Mouse (Mus musculus): ENCODE results near the gene Cd38. TPM values are rescaled to one million over a fixed set of nuclear protein-coding genes. Genes with fewer than 3 reads are reported as not detected.

The Cd38 gene
- total and polyA plus RNA-seq, 2 experiments from 2014 or later = 12.9 to 17.2 TPM

DNA sequence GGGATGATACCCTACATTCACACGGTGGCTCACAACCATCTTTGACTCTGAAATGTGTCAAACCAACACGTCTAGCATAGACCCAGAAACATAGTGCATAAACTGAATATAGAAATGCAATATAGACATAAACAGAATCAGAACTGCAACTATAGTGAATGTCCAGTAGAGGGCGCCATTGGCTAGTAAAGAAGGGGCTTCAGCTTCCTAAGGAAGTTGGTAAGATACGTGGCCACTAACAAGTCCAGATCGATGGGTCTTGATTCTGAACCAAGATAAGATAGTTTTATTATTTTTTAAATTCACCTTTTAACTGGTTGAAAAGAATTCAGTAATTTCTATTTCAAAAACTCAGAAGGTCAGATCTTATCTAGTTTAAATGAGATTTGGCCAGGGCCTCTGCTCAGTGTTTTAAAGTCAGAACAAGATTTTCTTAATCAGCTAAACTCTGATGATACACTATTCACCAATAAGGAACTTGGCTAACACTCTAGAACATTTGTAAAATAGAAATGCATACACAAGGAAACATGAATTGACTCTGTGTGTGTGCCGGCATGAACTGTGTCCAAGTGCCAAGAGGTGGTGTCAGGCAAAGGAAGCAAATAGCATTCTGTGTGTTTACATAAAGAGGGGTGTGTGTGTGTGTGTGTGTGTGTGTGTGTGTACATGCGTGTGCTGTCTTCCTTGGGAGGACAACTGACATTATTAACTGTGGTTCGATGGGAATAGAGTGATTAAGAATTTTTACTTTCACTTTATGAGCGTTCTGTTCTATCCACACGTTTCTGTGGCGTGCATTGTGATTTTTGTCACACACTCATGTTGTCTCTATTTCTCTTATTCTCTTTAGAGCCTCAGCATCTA, 27.0 kb upstream of the Cd38 start:
- Histone ChIP-seq H3K27me3 (ENCODE audit: control insufficient read depth, insufficient read depth, low read length) (no peaks in the 10 kb centered on the region), H3K4me2 (ENCODE audit: low read depth, low read length) (peak overlapping the region; percentile 57), H3K9me3 (replicated peaks; ENCODE audit: control insufficient read depth, low read length) (no peaks in the 10 kb centered on the region), H3K4me3 (ENCODE audit: low read depth, low read length) (peak overlapping the region; percentile 25), H3K27ac (ENCODE audit: low read depth) (0 out of 2 replicates have a peak overlapping the region, but pooled peaks have one; percentile 34), H3K4me1 (ENCODE audit: control insufficient read depth, insufficient read depth) (no peaks in the 10 kb centered on the region), H3K36me3 (replicated peaks; ENCODE audit: control insufficient read depth, insufficient read depth, low read length) (no peaks in the 10 kb centered on the region), H3K9ac (replicated peaks; ENCODE audit: low read depth, low read length) (no peak overlapping the region)
- DNase-seq (ENCODE audit: low spot score) = peak; percentile 70
- 32% methylated on average over 11 of the region's 11 CpGs for WGBS
- TF ChIP-seq CTCF (IDR thresholded peaks at IDR 0.05; ENCODE audit: low read depth) (peak; percentile 89), EP300 (IDR thresholded peaks at IDR 0.05; ENCODE audit: low read depth) (no peak)
- 0 out of 2 replicates have a peak, but pooled peaks have one; percentile 24 for ATAC-seq (ENCODE audit: insufficient read depth, low read depth)

DNA sequence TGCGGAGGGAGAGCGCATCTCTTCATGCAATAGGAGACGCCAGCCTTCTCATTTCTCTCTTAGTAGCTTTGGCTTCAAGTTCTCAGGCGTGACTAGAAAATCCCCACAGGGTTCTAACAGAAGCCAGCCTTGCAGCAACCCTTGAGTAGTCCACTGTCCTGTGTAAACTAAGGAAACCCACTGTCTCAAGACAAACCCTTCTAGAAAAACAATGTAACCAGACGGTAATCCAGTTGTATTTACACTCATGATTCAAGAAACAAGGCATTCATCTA, 26.4 kb upstream of the Cd38 start:
- ATAC-seq (ENCODE audit: insufficient read depth, low read depth) (no peak), DNase-seq (ENCODE audit: low spot score) (no peak)
- TF ChIP-seq CTCF (IDR thresholded peaks at IDR 0.05; ENCODE audit: low read depth) (no peak), EP300 (IDR thresholded peaks at IDR 0.05; ENCODE audit: low read depth) (no peak)
- H3K27ac ChIP-seq (ENCODE audit: low read depth) = 0 out of 2 replicates have a peak overlapping the region, but pooled peaks have one; percentile 34
- peak overlapping the region; percentile 57 for H3K4me2 ChIP-seq (ENCODE audit: low read depth, low read length)
- 66% methylated on average over 5 of the region's 5 CpGs for WGBS
- H3K9me3 ChIP-seq (replicated peaks; ENCODE audit: control insufficient read depth, low read length) = no peaks in the 10 kb centered on the region
- no peaks in the 10 kb centered on the region for H3K4me1 ChIP-seq (ENCODE audit: control insufficient read depth, insufficient read depth)
- no peaks in the 10 kb centered on the region for H3K36me3 ChIP-seq (replicated peaks; ENCODE audit: control insufficient read depth, insufficient read depth, low read length)
- peak overlapping the region; percentile 25 for H3K4me3 ChIP-seq (ENCODE audit: low read depth, low read length)
- H3K27me3 ChIP-seq (ENCODE audit: control insufficient read depth, insufficient read depth, low read length) = no peaks in the 10 kb centered on the region
- no peak overlapping the region for H3K9ac ChIP-seq (replicated peaks; ENCODE audit: low read depth, low read length)

DNA sequence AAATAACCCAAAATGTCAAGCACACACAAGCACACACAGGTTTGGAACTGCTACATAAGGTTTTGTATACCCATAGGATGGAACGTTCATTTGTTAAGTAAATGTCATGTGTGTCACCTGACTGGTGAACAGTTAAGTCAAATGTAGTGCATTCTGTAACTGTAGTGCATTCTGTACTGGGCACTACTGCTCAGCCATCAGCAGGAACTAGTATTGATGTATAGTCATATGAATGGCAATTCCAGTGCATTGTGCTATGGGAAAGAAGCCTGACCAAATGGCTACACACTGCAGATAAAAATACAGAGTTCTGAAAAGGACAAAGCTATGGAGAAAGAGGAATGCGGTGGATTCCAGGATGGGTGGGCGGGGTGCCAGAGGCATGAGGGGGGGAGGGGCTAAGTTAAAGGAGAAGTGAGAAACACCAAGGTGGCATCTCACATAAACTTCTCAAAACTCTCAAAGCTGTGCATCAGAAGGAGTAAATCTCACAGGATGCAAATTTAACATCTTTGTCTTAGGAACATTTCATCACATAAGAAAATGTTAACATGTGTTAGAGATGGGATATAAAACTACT, 25.7 kb upstream of the Cd38 start:
- ATAC-seq (ENCODE audit: insufficient read depth, low read depth) (no peak), DNase-seq (ENCODE audit: low spot score) (no peak)
- Histone ChIP-seq H3K4me3 (ENCODE audit: low read depth, low read length) (no peak overlapping the region), H3K4me2 (ENCODE audit: low read depth, low read length) (no peak overlapping the region), H3K9ac (replicated peaks; ENCODE audit: low read depth, low read length) (no peak overlapping the region), H3K4me1 (ENCODE audit: control insufficient read depth, insufficient read depth) (no peaks in the 10 kb centered on the region), H3K27ac (ENCODE audit: low read depth) (no peak overlapping the region), H3K36me3 (replicated peaks; ENCODE audit: control insufficient read depth, insufficient read depth, low read length) (no peaks in the 10 kb centered on the region), H3K27me3 (ENCODE audit: control insufficient read depth, insufficient read depth, low read length) (no peaks in the 10 kb centered on the region), H3K9me3 (replicated peaks; ENCODE audit: control insufficient read depth, low read length) (no peaks in the 10 kb centered on the region)
- WGBS = 52% methylated on average over 3 of the region's 3 CpGs
- no peak for TF ChIP-seq EP300 (IDR thresholded peaks at IDR 0.05; ENCODE audit: low read depth)

DNA sequence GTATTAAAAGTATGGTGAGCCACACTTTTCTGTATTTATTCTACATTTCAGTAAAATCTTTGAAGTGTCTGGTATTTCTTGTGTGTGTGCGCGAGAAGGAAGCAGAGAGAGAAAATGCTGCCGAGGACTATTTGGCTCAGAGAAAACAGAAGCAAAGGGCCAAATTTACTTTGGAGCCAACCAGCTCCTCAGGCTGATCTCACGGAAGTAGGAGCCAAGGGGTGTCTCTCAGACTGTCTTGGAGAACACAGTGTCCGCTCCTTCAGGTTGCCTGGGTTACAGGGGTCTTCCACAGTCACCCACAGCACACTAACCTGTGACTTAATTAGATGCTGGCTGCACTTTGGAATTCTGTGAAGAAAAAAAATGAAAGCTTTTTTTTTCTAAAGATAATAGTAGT, 23.3 kb upstream of the Cd38 start:
- Histone ChIP-seq H3K36me3 (replicated peaks; ENCODE audit: control insufficient read depth, insufficient read depth, low read length) (no peaks in the 10 kb centered on the region), H3K4me2 (ENCODE audit: low read depth, low read length) (no peak overlapping the region), H3K27ac (ENCODE audit: low read depth) (no peak overlapping the region), H3K9me3 (replicated peaks; ENCODE audit: control insufficient read depth, low read length) (no peaks in the 10 kb centered on the region), H3K4me3 (ENCODE audit: low read depth, low read length) (no peak overlapping the region), H3K4me1 (ENCODE audit: control insufficient read depth, insufficient read depth) (no peaks in the 10 kb centered on the region), H3K27me3 (ENCODE audit: control insufficient read depth, insufficient read depth, low read length) (no peaks in the 10 kb centered on the region), H3K9ac (replicated peaks; ENCODE audit: low read depth, low read length) (no peak overlapping the region)
- TF ChIP-seq CTCF (IDR thresholded peaks at IDR 0.05; ENCODE audit: low read depth) (no peak), EP300 (IDR thresholded peaks at IDR 0.05; ENCODE audit: low read depth) (no peak)
- WGBS = 65% methylated on average over 5 of the region's 5 CpGs
- ATAC-seq (ENCODE audit: insufficient read depth, low read depth) (no peak), DNase-seq (ENCODE audit: low spot score) (no peak)

DNA sequence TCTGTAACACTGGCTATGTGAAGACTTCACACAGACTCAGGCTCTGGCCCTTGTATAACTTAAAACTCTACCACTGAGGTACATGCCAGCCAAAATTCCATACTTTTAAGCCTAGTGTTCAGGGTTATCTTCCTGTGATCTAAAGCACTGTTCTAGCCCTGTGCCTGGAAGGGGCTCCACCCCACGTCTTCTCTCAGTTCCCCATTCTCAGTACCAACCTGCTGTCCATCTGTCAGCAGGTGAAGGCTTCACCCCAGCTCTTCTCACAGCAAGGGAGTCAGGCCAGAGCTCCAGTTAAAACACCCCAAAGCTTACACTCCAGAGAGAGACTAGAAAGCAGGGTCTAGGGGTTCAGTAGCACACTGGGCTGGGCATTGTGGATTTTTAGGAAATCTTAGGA, 22.7 kb upstream of the Cd38 start:
- WGBS = 50% methylated on average over 1 of the region's 1 CpGs
- Histone ChIP-seq H3K9ac (replicated peaks; ENCODE audit: low read depth, low read length) (no peak overlapping the region), H3K4me2 (ENCODE audit: low read depth, low read length) (no peak overlapping the region), H3K27me3 (ENCODE audit: control insufficient read depth, insufficient read depth, low read length) (no peaks in the 10 kb centered on the region), H3K36me3 (replicated peaks; ENCODE audit: control insufficient read depth, insufficient read depth, low read length) (no peaks in the 10 kb centered on the region), H3K4me1 (ENCODE audit: control insufficient read depth, insufficient read depth) (no peaks in the 10 kb centered on the region), H3K27ac (ENCODE audit: low read depth) (no peak overlapping the region), H3K9me3 (replicated peaks; ENCODE audit: control insufficient read depth, low read length) (no peaks in the 10 kb centered on the region), H3K4me3 (ENCODE audit: low read depth, low read length) (no peak overlapping the region)
- ATAC-seq (ENCODE audit: insufficient read depth, low read depth) (no peak), DNase-seq (ENCODE audit: low spot score) (no peak)
- no peak for TF ChIP-seq EP300 (IDR thresholded peaks at IDR 0.05; ENCODE audit: low read depth)
- TF ChIP-seq CTCF (IDR thresholded peaks at IDR 0.05; ENCODE audit: low read depth) = no peak

Data from heart, postnatal 0 days (tissue).